Mouse (Mus musculus) kidney, postnatal 10 days (tissue): ENCODE results near the gene 1700021F05Rik.
"Not testable (repeated sequence)": the region's sequence is repeated elsewhere in the genome, so short reads cannot be mapped to it uniquely, and the experiment has no call there.

Source experiments
- DNase-seq: peaks from one replicate; pipeline ENCODE4 v3.0.0; 2021; ENCODE audit warnings: mixed read lengths

Gene 1700021F05Rik

GRCm38 (mm10) chr10:43538831-43539230 is 2.0 kb downstream of the 1700021F05Rik start:
- peak; percentile 24 for DNase-seq

GRCm38 (mm10) chr10:43537652-43538051 is 3.1 kb downstream of the 1700021F05Rik start:
- DNase-seq, result peak; percentile 34

- peak; percentile 49 for DNase-seq
These were observed 6.4 kb downstream of the 1700021F05Rik start for GRCm38 (mm10) chr10:43534382-43534781.

- peak; percentile 20 for DNase-seq
These were observed 13.2 kb downstream of the 1700021F05Rik start for GRCm38 (mm10) chr10:43527283-43528269.

- not testable (repeated sequence) for DNase-seq
These were observed 16.9 kb downstream of the 1700021F05Rik start, which contains the start of gene Gm9803 for GRCm38 (mm10) chr10:43523931-43524330. Gm9803 (plus strand) TSS chr10:43524084.

GRCm38 (mm10) chr10:43519977-43520376 is 20.8 kb downstream of the 1700021F05Rik start:
- no peak for DNase-seq

GRCm38 (mm10) chr10:43518368-43518767 is 22.4 kb downstream of the 1700021F05Rik start:
- peak; percentile 56 for DNase-seq

GRCm38 (mm10) chr10:43517836-43518235 is 23.0 kb downstream of the 1700021F05Rik start:
- peak; percentile 78 for DNase-seq

GRCm38 (mm10) chr10:43516992-43517660 is 23.7 kb downstream of the 1700021F05Rik start:
- peak; percentile 66 for DNase-seq

GRCm38 (mm10) chr10:43512976-43513375 is 27.8 kb downstream of the 1700021F05Rik start:
- DNase-seq, result no peak

GRCm38 (mm10) chr10:43509228-43509627 is 31.6 kb downstream of the 1700021F05Rik start:
- no peak for DNase-seq

GRCm38 (mm10) chr10:43507051-43507450 is 33.7 kb downstream of the 1700021F05Rik start:
- DNase-seq, result no peak

- DNase-seq, result no peak
These were observed 36.5 kb downstream of the 1700021F05Rik start for GRCm38 (mm10) chr10:43504291-43504690.

- no peak for DNase-seq
These were observed 38.2 kb downstream of the 1700021F05Rik start for GRCm38 (mm10) chr10:43502599-43502998.

- DNase-seq, result peak; percentile 44
These were observed 49.9 kb downstream of the 1700021F05Rik start for GRCm38 (mm10) chr10:43490846-43491245.

GRCm38 (mm10) chr10:43490034-43490433 is 50.8 kb downstream of the 1700021F05Rik start:
- no peak for DNase-seq

GRCm38 (mm10) chr10:43489550-43489949 is 51.2 kb downstream of the 1700021F05Rik start:
- peak; percentile 49 for DNase-seq

- DNase-seq, result no peak
These were observed 51.7 kb downstream of the 1700021F05Rik start for GRCm38 (mm10) chr10:43489139-43489538.

- DNase-seq, result no peak
These were observed 52.5 kb downstream of the 1700021F05Rik start for GRCm38 (mm10) chr10:43488258-43488657.

GRCm38 (mm10) chr10:43487441-43488010 is 53.3 kb downstream of the 1700021F05Rik start:
- no peak for DNase-seq

GRCm38 (mm10) chr10:43485751-43486268 is 55.0 kb downstream of the 1700021F05Rik start:
- no peak for DNase-seq

- DNase-seq, result peak; percentile 55
These were observed 57.3 kb downstream of the 1700021F05Rik start for GRCm38 (mm10) chr10:43483426-43483995.
